Mouse (Mus musculus): Measurements from ENCODE around the gene Clptm1. TPM values are rescaled to one million over a fixed set of nuclear protein-coding genes. Genes with fewer than 3 reads are reported as not detected.

Gene Clptm1
- polyA plus RNA-seq, 1 experiment from 2014 or later, result 134 TPM

DNA sequence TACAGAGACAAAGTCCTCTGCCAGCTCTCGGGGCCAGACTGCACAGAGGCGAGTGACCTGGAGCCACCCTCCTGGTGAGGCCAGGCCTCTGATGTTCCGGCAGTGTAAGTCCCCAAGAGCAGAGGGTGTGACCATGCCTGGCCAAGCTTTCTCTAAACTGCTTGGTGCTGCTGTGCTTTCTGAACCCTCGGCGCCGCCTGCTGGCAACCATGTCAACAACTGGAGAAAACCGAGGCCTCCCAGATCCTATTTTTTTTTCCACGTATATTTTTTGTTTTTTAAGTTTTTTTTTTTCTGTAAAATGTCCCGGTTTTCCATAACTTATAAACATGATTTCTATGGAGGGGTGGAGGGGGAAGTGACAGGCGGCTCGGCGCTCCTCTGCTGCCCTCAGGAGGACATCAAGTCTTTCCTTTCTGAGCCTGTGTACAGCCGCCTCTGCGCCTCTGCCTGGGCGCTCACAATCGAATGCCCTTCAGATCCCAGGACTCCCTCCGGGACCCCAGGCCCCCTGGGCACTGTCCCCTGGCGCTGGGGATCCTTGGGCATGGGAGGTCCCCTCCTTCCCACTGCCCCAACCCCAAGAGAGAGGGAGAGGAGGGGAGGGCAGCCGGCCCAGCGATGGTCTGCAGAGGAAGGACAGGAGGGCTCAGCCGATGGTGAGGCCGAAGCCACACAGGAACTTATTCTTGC lies 36.4 kb upstream of the Clptm1 start:
- H3K4me1 ChIP-seq (ENCODE audit: control insufficient read depth, insufficient read depth, low read length), result peaks cover 16% of the 10 kb centered on the region
- H3K27me3 ChIP-seq (ENCODE audit: control insufficient read depth, insufficient read depth, low read length), result no peaks in the 10 kb centered on the region
- H3K4me2 ChIP-seq (ENCODE audit: low read length), result no peak overlapping the region
- no peak overlapping the region for H3K9ac ChIP-seq (replicated peaks; ENCODE audit: low read length)
- 28% methylated on average over 22 of the region's 22 CpGs for WGBS
- H3K36me3 ChIP-seq (ENCODE audit: control insufficient read depth, insufficient read depth, low read length), result peaks cover 24% of the 10 kb centered on the region
- H3K27ac ChIP-seq (replicated peaks; ENCODE audit: low read depth, low read length), result no peak overlapping the region
- H3K4me3 ChIP-seq (replicated peaks; ENCODE audit: low read depth, low read length), result no peak overlapping the region
- DNase-seq (peak; percentile 81), ATAC-seq (ENCODE audit: low FRiP score, low TSS enrichment) (peak; percentile 48; the same call in 1 of the 2 replicates)
- no peaks in the 10 kb centered on the region for H3K9me3 ChIP-seq (ENCODE audit: control insufficient read depth, low read length)

DNA sequence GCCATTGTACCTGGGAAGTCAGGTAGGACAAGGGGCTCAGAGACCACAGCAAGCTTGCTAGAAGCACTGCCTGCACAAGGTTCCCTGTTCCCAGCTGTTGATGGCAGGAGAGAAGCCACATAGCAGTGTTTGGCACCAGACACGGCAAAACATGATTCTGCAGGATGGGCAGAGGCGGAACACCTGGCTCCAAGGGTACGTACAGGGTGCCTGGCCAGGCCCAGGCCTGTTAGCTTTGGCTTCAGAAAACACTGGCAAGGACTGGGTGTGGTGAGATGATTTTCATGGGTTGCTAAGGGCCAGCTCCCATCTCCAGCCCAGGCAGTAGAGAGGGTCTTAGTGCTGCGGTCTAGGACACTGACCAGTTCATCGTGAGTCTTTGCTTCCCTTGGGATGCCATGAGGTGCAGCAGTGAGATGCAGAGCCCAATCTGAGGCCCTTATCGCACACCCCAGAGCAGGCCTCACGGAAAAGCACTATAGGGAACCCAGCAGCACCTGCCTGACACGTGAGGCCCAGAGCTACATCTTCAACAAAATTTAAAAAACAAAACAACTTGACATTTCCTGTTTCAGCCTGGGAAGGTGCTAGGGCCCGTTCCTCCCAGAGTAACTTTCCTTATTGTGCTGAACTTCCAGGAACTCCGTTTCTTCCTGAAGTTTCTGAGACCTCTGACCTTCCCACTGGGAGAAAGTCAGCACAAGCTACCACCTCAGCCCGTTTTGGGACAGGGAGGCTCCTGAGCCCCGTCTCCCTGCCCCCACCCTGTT lies 35.7 kb upstream of the Clptm1 start:
- Histone ChIP-seq H3K4me3 (replicated peaks; ENCODE audit: low read depth, low read length) (no peak overlapping the region), H3K9me3 (ENCODE audit: control insufficient read depth, low read length) (no peaks in the 10 kb centered on the region), H3K4me1 (ENCODE audit: control insufficient read depth, insufficient read depth, low read length) (peaks cover 16% of the 10 kb centered on the region), H3K27ac (replicated peaks; ENCODE audit: low read depth, low read length) (no peak overlapping the region), H3K27me3 (ENCODE audit: control insufficient read depth, insufficient read depth, low read length) (no peaks in the 10 kb centered on the region), H3K36me3 (ENCODE audit: control insufficient read depth, insufficient read depth, low read length) (peaks cover 22% of the 10 kb centered on the region), H3K9ac (replicated peaks; ENCODE audit: low read length) (no peak overlapping the region), H3K4me2 (ENCODE audit: low read length) (no peak overlapping the region)
- DNase-seq, result no peak
- WGBS, result 60% methylated on average over 12 of the region's 12 CpGs
- ATAC-seq (ENCODE audit: low FRiP score, low TSS enrichment), result no peak

DNA sequence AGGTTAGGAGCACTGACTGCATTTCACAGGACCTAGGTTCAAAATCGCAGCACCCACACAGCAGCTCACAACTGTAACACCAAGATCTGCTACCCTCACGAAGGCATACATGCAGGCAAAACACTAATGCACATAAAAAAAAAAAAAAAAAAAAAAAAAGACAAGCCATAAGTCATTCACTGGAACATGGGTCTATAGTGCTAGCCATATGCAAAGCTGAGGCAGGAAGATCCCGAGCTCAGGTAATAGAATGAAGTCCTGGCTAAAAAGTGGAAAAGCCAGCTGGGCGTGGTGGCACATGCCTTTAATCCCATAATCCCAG lies 35.0 kb upstream of the Clptm1 start:
- H3K9me3 ChIP-seq (ENCODE audit: control insufficient read depth, low read length), result no peaks in the 10 kb centered on the region
- ATAC-seq (ENCODE audit: low FRiP score, low TSS enrichment), result no peak
- no peak overlapping the region for H3K4me2 ChIP-seq (ENCODE audit: low read length)
- 85% methylated on average over 4 of the region's 4 CpGs for WGBS
- no peak for DNase-seq
- no peak overlapping the region for H3K9ac ChIP-seq (replicated peaks; ENCODE audit: low read length)
- H3K27me3 ChIP-seq (ENCODE audit: control insufficient read depth, insufficient read depth, low read length), result no peaks in the 10 kb centered on the region
- H3K27ac ChIP-seq (replicated peaks; ENCODE audit: low read depth, low read length), result no peak overlapping the region
- peaks cover 22% of the 10 kb centered on the region for H3K36me3 ChIP-seq (ENCODE audit: control insufficient read depth, insufficient read depth, low read length)
- H3K4me1 ChIP-seq (ENCODE audit: control insufficient read depth, insufficient read depth, low read length), result peaks cover 16% of the 10 kb centered on the region
- H3K4me3 ChIP-seq (replicated peaks; ENCODE audit: low read depth, low read length), result no peak overlapping the region

DNA sequence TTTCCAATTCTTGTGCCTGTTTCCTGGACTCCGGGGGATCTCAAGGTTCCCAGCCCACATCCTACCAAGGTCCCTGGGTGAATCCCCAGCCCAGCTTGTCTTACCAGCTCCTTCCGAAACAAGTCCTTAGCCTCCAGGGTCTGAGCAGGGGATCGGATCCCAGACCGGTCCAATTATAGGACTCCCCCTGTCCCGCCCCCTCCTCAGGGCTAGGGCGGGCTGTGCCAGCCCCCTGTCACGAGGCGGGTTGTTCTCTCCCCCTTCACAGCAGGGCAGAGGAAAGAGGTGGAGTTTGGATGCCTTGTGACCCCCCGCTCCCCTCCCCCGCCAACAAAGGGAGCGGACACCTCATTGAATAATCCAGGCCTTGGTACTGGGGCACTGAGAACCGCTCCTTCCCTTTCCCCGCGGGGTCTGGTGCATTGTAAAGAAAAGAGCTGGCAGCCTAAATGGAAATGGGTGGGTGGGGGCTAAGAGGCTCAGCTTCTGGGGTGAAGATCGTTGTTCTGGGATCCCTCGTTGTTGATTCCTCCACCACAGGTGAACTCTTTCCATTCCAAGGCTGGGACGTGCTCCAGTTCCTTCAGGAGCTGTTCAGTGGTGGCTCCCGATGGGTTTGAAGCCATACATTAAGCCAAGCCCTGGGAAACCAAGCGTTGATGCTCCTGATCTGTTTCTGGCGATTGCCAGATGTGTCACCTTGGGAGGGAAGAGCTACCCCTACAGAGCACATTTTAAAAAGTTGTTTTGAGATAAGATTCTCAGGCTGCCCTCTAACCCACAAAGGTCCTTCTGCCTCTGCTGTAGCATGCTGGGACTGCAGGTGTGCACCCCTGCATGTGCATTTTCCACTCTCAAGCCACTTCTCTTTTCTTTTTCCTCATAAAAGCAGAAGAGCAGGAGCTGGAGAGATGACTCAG lies 34.3 kb upstream of the Clptm1 start, which contains the start of gene Apoe:
TSS of gene Apoe (minus strand) at position 282 of the 920 bp plus-strand sequence.
- Histone ChIP-seq H3K27ac (replicated peaks; ENCODE audit: low read depth, low read length) (no peak within 1 kb of the TSS), H3K9me3 (ENCODE audit: control insufficient read depth, low read length) (no peaks in the 10 kb centered on the region), H3K27me3 (ENCODE audit: control insufficient read depth, insufficient read depth, low read length) (no peaks in the 10 kb centered on the region), H3K4me2 (ENCODE audit: low read length) (peak within 1 kb of the TSS; percentile 60), H3K36me3 (ENCODE audit: control insufficient read depth, insufficient read depth, low read length) (peaks cover 22% of the 10 kb centered on the region), H3K4me1 (ENCODE audit: control insufficient read depth, insufficient read depth, low read length) (peaks cover 16% of the 10 kb centered on the region), H3K4me3 (replicated peaks; ENCODE audit: low read depth, low read length) (peak within 1 kb of the TSS; percentile 27), H3K9ac (replicated peaks; ENCODE audit: low read length) (peak within 1 kb of the TSS; percentile 57)
- ATAC-seq (ENCODE audit: low FRiP score, low TSS enrichment) (peak; percentile 44), DNase-seq (peak; percentile 59)
- WGBS, result 1% methylated on average over 20 of the region's 20 CpGs

DNA sequence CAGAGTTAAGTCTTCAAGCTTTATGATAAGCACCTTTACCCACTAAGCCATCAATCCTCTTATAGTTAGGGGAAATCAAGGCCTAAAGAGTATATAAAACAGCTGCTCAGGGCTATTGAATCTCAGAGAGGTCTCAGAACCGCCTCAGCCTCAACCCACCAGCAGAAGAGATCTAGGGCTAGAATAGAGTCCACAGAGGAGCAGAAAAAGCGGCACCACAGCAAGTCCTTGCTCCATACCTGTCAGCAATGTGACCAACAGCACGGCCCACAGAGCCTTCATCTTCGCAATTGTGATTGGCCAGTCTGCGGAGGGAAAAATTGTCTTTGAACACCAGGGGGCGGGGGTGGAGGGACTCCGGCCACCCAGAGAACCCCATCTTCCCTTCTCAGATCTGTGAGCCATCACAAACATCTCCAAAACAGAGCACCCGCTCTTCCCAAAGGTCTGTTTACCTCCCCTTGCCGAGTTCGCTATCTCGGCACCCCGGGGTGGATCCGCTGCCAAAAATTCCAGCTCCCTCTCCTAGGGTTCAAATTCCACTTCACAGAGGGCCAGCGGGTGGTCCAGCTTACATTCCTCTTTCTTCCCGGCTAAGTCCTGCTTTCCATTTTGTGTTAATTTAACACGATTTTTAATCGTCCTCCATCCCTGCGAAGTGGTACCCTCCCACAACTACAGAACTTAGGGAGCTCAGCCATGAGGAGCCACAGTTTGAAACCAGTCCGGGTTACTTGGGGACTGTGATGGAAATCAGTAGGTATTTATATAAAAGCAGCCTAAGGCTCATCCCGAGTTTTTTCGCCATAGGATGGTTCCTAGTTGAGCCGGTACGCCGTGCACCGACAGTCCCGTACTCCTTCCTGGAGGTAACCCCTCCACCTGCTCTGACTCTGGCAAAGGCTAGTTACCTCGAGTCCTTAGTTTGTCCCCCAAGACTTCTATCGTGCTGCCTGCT lies 33.4 kb upstream of the Clptm1 start:
- peaks cover 16% of the 10 kb centered on the region for H3K4me1 ChIP-seq (ENCODE audit: control insufficient read depth, insufficient read depth, low read length)
- ATAC-seq (ENCODE audit: low FRiP score, low TSS enrichment) (peak; percentile 3; the same call in 1 of the 2 replicates), DNase-seq (peak; percentile 57)
- H3K27ac ChIP-seq (replicated peaks; ENCODE audit: low read depth, low read length), result no peak overlapping the region
- H3K9me3 ChIP-seq (ENCODE audit: control insufficient read depth, low read length), result no peaks in the 10 kb centered on the region
- H3K4me2 ChIP-seq (ENCODE audit: low read length), result peak overlapping the region; percentile 60
- H3K36me3 ChIP-seq (ENCODE audit: control insufficient read depth, insufficient read depth, low read length), result peaks cover 16% of the 10 kb centered on the region
- H3K9ac ChIP-seq (replicated peaks; ENCODE audit: low read length), result peak overlapping the region; percentile 57; the same call in 1 of the 2 replicates
- H3K4me3 ChIP-seq (replicated peaks; ENCODE audit: low read depth, low read length), result peak overlapping the region; percentile 27
- 3% methylated on average over 28 of the region's 28 CpGs for WGBS
- no peaks in the 10 kb centered on the region for H3K27me3 ChIP-seq (ENCODE audit: control insufficient read depth, insufficient read depth, low read length)

DNA sequence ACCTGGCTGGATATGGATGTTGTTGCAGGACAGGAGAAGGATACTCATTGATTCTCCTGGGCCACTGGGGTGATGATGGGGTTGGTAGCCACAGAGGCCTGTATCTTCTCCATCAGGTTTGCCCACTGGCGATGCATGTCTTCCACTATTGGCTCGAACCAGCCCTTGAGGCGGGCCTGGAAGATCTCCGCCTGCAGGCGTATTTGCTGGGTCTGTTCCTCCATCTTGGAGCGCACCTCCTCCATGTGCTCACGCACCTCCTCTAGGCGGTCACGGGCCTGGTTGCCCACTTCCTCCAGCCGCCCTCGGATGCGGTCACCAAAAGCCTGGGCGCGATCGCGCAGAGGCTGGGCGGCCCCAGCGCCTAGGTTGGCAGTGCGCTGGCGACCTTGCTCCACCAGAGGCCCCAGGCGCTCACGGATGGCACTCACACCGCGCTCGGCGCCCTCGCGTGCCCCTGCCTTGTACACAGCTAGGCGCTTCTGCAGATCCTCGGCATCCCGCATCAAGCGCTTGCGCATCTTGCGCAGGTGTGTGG lies 31.6 kb upstream of the Clptm1 start:
- no peaks in the 10 kb centered on the region for H3K9me3 ChIP-seq (ENCODE audit: control insufficient read depth, low read length)

DNA sequence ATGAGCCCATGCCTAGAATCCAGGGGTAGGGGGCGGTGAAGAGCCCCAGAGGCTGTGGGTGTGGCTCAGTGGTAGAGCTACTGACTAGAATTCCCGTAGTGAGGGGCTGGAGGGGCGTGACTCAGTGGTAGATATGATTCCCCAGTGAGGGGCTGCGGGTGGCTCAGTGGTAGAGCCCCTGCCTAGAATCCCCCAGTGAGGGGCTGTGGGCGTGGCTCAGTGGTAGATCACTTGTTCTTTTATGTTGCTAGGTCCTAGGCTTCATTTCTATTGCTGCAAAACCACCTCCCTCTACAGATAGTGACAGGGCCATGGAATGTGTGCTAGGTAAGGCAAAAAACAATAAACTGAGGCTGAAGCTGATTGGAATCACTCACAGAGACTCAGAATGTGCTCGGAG lies 31.0 kb upstream of the Clptm1 start:
- Histone ChIP-seq H3K4me1 (ENCODE audit: control insufficient read depth, insufficient read depth, low read length) (peaks cover 16% of the 10 kb centered on the region), H3K9ac (replicated peaks; ENCODE audit: low read length) (no peak overlapping the region), H3K36me3 (ENCODE audit: control insufficient read depth, insufficient read depth, low read length) (no peaks in the 10 kb centered on the region), H3K27me3 (ENCODE audit: control insufficient read depth, insufficient read depth, low read length) (no peaks in the 10 kb centered on the region), H3K4me3 (replicated peaks; ENCODE audit: low read depth, low read length) (no peak overlapping the region), H3K9me3 (ENCODE audit: control insufficient read depth, low read length) (no peaks in the 10 kb centered on the region), H3K27ac (replicated peaks; ENCODE audit: low read depth, low read length) (no peak overlapping the region), H3K4me2 (ENCODE audit: low read length) (no peak overlapping the region)
- ATAC-seq (ENCODE audit: low FRiP score, low TSS enrichment) (no peak), DNase-seq (no peak)
- 91% methylated on average over 6 of the region's 6 CpGs for WGBS

More for the DNA sequence above, 31.6 kb upstream of the Clptm1 start:
- no peak for DNase-seq
- Histone ChIP-seq H3K4me3 (replicated peaks; ENCODE audit: low read depth, low read length) (no peak overlapping the region), H3K27ac (replicated peaks; ENCODE audit: low read depth, low read length) (no peak overlapping the region), H3K9ac (replicated peaks; ENCODE audit: low read length) (no peak overlapping the region), H3K4me1 (ENCODE audit: control insufficient read depth, insufficient read depth, low read length) (peaks cover 16% of the 10 kb centered on the region), H3K4me2 (ENCODE audit: low read length) (no peak overlapping the region), H3K27me3 (ENCODE audit: control insufficient read depth, insufficient read depth, low read length) (no peaks in the 10 kb centered on the region), H3K36me3 (ENCODE audit: control insufficient read depth, insufficient read depth, low read length) (0 out of 2 replicates have a peak, but pooled peaks cover under 1% of the 10 kb centered on the region)
- 95% methylated on average over 34 of the region's 34 CpGs for WGBS
- no peak for ATAC-seq (ENCODE audit: low FRiP score, low TSS enrichment)

All from midbrain, embryonic 14.5 days (tissue).